Mouse (Mus musculus): ENCODE data around the gene Etv6. TPM values are rescaled to one million over a fixed set of nuclear protein-coding genes. Genes with fewer than 3 reads are reported as not detected.

Etv6 gene
- polyA plus RNA-seq, 1 experiment = 4.4 TPM

DNA sequence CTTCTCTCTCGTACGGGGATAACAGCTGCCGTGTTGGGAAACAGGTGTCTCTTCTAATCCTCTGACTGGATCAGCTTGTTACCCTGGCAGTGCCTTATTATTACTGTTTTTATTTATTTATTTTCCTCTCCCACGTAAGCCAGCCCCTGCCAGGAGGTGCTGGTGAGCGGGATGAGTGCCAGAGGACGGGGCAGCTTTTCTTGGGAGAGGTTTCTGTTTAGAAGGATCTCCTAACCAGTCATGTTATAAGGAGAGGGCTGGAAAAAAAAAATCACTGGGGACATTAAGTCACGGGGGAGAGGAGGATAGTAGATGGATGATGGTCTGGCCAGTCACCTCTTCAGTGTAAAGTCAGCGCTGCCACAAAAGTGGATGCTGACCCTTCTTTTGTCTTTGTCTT is 15.0 kb downstream of the Etv6 start:
- Histone ChIP-seq H3K4me1 (ENCODE audit: control insufficient read depth, insufficient read depth, low read length) (0 out of 2 replicates have a peak, but pooled peaks cover 2% of the 10 kb centered on the region), H3K4me3 (ENCODE audit: control insufficient read depth, low read depth, low read length) (no peak overlapping the region), H3K27me3 (ENCODE audit: control insufficient read depth, insufficient read depth, low read length) (no peaks in the 10 kb centered on the region), H3K27ac (ENCODE audit: control insufficient read depth, insufficient read depth, low read depth, low read length) (no peak overlapping the region), H3K36me3 (ENCODE audit: control insufficient read depth, insufficient read depth, low read length) (no peaks in the 10 kb centered on the region)
- TF ChIP-seq POLR2A (IDR thresholded peaks at IDR 0.05; ENCODE audit: control insufficient read depth, low read depth, low read length) = no peak
- TF ChIP-seq CTCF (IDR thresholded peaks at IDR 0.05; ENCODE audit: control insufficient read depth, insufficient read depth, insufficient replicate concordance, low read depth, low read length) = no peak

DNA sequence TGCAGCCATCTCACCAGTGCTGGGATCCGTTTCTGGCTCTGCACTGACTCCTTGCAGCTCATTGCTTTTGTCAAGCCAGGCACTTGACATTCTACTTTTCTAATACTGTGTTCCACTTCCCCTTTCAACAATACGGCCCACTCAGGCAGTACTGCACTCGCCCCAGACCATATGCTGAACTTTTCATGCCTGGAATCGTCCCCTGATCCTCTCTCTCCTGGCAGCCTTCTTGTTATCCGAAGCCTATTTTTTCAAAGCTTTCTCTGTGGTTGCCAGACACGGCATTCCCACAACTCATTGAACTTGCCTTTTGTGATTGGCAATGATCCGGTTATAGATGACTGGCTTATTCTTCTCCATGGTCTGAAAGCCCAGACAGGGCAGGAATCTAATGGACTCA is 16.4 kb downstream of the Etv6 start:
- no peaks in the 10 kb centered on the region for H3K36me3 ChIP-seq (ENCODE audit: control insufficient read depth, insufficient read depth, low read length)
- no peak for TF ChIP-seq POLR2A (IDR thresholded peaks at IDR 0.05; ENCODE audit: control insufficient read depth, low read depth, low read length)
- TF ChIP-seq CTCF (IDR thresholded peaks at IDR 0.05; ENCODE audit: control insufficient read depth, insufficient read depth, insufficient replicate concordance, low read depth, low read length) = no peak
- H3K27ac ChIP-seq (ENCODE audit: control insufficient read depth, insufficient read depth, low read depth, low read length) = no peak overlapping the region
- no peak overlapping the region for H3K4me3 ChIP-seq (ENCODE audit: control insufficient read depth, low read depth, low read length)
- no peaks in the 10 kb centered on the region for H3K27me3 ChIP-seq (ENCODE audit: control insufficient read depth, insufficient read depth, low read length)
- no peaks in the 10 kb centered on the region for H3K4me1 ChIP-seq (ENCODE audit: control insufficient read depth, insufficient read depth, low read length)

DNA sequence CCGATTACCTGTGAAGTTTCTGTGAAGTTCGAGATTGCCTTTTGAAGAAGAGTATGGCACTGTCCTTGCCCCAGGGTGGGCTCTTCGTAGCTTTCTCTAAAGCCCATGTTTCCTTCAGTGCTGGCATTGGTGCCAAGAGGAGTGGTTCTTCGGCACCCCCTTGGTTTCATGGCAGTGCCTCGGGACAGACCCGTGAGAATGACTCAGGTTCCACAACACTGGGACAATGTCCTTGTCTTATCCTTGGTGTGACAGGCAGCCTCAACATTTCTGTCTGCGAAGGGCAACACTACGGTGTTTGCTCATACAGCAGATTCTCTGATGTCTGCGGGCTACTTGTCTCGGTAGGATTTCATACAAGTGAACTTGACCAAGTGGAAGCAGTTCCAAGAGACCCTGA is 17.6 kb downstream of the Etv6 start:
- Histone ChIP-seq H3K4me1 (ENCODE audit: control insufficient read depth, insufficient read depth, low read length) (no peaks in the 10 kb centered on the region), H3K36me3 (ENCODE audit: control insufficient read depth, insufficient read depth, low read length) (no peaks in the 10 kb centered on the region), H3K27me3 (ENCODE audit: control insufficient read depth, insufficient read depth, low read length) (no peaks in the 10 kb centered on the region), H3K27ac (ENCODE audit: control insufficient read depth, insufficient read depth, low read depth, low read length) (no peak overlapping the region), H3K4me3 (ENCODE audit: control insufficient read depth, low read depth, low read length) (no peak overlapping the region)
- TF ChIP-seq CTCF (IDR thresholded peaks at IDR 0.05; ENCODE audit: control insufficient read depth, insufficient read depth, insufficient replicate concordance, low read depth, low read length) (no peak), POLR2A (IDR thresholded peaks at IDR 0.05; ENCODE audit: control insufficient read depth, low read depth, low read length) (no peak)

DNA sequence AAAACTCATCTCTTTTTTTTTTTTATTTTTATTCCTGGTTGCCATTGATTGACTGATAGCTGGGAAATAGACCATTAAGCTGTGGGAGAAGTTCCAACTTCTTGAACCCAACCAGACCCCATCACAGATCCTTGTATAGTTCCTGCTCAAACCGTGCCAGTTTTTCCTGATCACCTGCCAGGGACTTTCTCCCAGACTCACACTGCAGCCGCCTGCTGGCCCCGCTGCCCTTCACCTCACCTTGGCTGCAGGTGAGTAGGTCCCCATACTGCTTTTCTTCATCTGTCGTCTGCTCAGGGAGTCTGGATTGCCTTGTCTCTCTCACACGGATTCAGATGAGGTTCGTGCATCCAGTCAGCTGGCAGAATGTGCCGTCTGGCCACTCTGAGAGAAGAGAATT is 18.1 kb downstream of the Etv6 start:
- Histone ChIP-seq H3K27me3 (ENCODE audit: control insufficient read depth, insufficient read depth, low read length) (no peaks in the 10 kb centered on the region), H3K4me3 (ENCODE audit: control insufficient read depth, low read depth, low read length) (no peak overlapping the region), H3K4me1 (ENCODE audit: control insufficient read depth, insufficient read depth, low read length) (no peaks in the 10 kb centered on the region), H3K27ac (ENCODE audit: control insufficient read depth, insufficient read depth, low read depth, low read length) (no peak overlapping the region), H3K36me3 (ENCODE audit: control insufficient read depth, insufficient read depth, low read length) (no peaks in the 10 kb centered on the region)
- no peak for TF ChIP-seq POLR2A (IDR thresholded peaks at IDR 0.05; ENCODE audit: control insufficient read depth, low read depth, low read length)
- TF ChIP-seq CTCF (IDR thresholded peaks at IDR 0.05; ENCODE audit: control insufficient read depth, insufficient read depth, insufficient replicate concordance, low read depth, low read length) = no peak

DNA sequence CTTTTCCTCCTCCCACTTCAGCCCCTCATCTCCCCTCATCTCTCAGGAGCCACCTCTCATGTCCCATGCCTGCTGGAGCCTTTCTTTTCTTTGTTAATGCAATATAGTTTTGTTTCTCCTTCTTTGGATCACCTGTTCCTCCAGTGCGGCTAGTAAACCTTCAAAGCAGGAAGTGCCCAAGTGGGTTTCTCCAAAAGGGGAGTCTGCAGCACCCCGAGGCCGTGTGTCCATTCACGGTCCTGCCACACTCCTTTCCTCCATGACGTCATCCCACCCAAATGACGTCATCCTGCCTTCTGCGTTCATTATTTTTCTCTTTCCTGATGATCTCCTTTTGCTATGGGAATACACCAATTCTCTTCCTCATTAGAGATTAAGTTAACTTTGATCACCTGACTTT is 20.1 kb downstream of the Etv6 start:
- Histone ChIP-seq H3K27ac (ENCODE audit: control insufficient read depth, insufficient read depth, low read depth, low read length) (no peak overlapping the region), H3K36me3 (ENCODE audit: control insufficient read depth, insufficient read depth, low read length) (no peaks in the 10 kb centered on the region), H3K27me3 (ENCODE audit: control insufficient read depth, insufficient read depth, low read length) (no peaks in the 10 kb centered on the region), H3K4me3 (ENCODE audit: control insufficient read depth, low read depth, low read length) (no peak overlapping the region), H3K4me1 (ENCODE audit: control insufficient read depth, insufficient read depth, low read length) (no peaks in the 10 kb centered on the region)
- TF ChIP-seq POLR2A (IDR thresholded peaks at IDR 0.05; ENCODE audit: control insufficient read depth, low read depth, low read length) (no peak), CTCF (IDR thresholded peaks at IDR 0.05; ENCODE audit: control insufficient read depth, insufficient read depth, insufficient replicate concordance, low read depth, low read length) (no peak)

DNA sequence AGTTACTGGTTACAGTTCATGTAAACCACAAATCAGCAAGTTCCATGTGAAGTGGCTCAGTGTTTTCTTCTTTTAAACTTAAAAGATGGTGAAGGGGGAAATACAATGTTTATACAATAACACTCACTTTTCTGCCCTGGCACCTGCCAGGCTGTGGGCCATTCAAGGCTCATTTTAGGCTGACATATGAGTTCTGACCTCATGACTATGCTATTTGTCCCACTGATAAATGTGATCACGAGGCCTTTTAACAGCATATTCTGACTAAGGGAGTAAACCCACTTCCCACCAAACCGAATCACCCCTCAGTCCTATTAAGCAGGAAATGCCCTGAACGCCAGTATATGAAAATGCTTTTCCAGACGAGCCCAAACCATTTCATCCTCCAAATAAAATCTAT is 23.0 kb downstream of the Etv6 start:
- H3K27ac ChIP-seq (ENCODE audit: control insufficient read depth, insufficient read depth, low read depth, low read length) = no peak overlapping the region
- H3K4me1 ChIP-seq (ENCODE audit: control insufficient read depth, insufficient read depth, low read length) = no peaks in the 10 kb centered on the region
- no peak overlapping the region for H3K4me3 ChIP-seq (ENCODE audit: control insufficient read depth, low read depth, low read length)
- H3K27me3 ChIP-seq (ENCODE audit: control insufficient read depth, insufficient read depth, low read length) = no peaks in the 10 kb centered on the region
- TF ChIP-seq POLR2A (IDR thresholded peaks at IDR 0.05; ENCODE audit: control insufficient read depth, low read depth, low read length) = no peak
- no peak for TF ChIP-seq CTCF (IDR thresholded peaks at IDR 0.05; ENCODE audit: control insufficient read depth, insufficient read depth, insufficient replicate concordance, low read depth, low read length)
- H3K36me3 ChIP-seq (ENCODE audit: control insufficient read depth, insufficient read depth, low read length) = no peaks in the 10 kb centered on the region

DNA sequence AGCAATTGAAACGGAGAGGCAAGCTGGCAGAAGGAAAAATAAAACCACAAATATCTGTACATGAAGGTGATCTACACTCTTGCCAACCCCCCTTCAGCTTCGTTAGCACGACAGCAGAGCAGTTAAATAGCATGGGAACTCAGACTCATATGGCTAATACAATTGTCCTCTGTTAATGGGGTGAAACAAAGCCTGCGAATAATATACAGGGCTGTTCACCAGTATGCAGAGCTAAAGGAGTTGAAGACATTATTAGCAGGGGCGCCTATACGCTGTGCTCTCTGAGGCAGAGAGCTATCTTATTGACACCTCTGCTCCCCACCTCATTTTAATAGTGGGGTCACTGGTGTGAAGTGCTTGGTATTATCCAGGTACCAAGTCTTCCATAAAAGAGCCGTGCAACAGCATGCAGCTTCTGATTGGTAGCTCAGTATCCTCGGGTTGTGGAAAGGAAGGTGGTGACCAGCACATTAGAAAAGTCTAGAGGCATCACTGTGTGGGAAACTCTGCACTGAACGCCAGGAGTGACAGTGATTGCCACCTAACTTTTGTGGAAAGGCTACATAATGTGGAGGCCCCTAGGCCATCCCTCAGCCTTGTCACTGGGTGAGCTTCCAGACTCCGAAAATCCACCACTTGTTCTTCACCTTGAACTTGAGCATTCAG is 23.5 kb downstream of the Etv6 start:
- TF ChIP-seq POLR2A (IDR thresholded peaks at IDR 0.05; ENCODE audit: control insufficient read depth, low read depth, low read length) (no peak), CTCF (IDR thresholded peaks at IDR 0.05; ENCODE audit: control insufficient read depth, insufficient read depth, insufficient replicate concordance, low read depth, low read length) (no peak)
- Histone ChIP-seq H3K4me1 (ENCODE audit: control insufficient read depth, insufficient read depth, low read length) (no peaks in the 10 kb centered on the region), H3K36me3 (ENCODE audit: control insufficient read depth, insufficient read depth, low read length) (no peaks in the 10 kb centered on the region), H3K27me3 (ENCODE audit: control insufficient read depth, insufficient read depth, low read length) (no peaks in the 10 kb centered on the region), H3K27ac (ENCODE audit: control insufficient read depth, insufficient read depth, low read depth, low read length) (no peak overlapping the region), H3K4me3 (ENCODE audit: control insufficient read depth, low read depth, low read length) (no peak overlapping the region)

DNA sequence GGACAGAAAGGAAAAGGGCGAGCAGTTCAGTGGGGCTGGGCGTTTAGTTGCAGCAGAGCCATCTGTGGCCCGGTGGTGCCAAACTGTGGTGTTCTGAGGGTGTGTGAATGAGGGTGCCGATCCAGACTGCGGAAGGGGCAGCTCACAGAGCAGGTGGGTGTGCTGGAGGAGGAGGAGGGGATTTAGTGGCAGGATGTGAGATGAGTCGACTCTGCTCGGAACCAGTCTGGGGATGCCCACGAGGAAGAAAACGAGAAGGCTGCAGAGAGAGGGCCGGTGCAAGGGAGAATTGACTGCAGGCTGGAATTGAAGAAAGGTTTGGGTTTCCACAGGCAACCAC is 24.0 kb downstream of the Etv6 start:
- no peaks in the 10 kb centered on the region for H3K4me1 ChIP-seq (ENCODE audit: control insufficient read depth, insufficient read depth, low read length)
- TF ChIP-seq POLR2A (IDR thresholded peaks at IDR 0.05; ENCODE audit: control insufficient read depth, low read depth, low read length) = no peak
- H3K36me3 ChIP-seq (ENCODE audit: control insufficient read depth, insufficient read depth, low read length) = no peaks in the 10 kb centered on the region
- no peaks in the 10 kb centered on the region for H3K27me3 ChIP-seq (ENCODE audit: control insufficient read depth, insufficient read depth, low read length)
- H3K27ac ChIP-seq (ENCODE audit: control insufficient read depth, insufficient read depth, low read depth, low read length) = no peak overlapping the region
- H3K4me3 ChIP-seq (ENCODE audit: control insufficient read depth, low read depth, low read length) = no peak overlapping the region

All from testis, adult 2 months (tissue).